Mouse (Mus musculus): Measurements from ENCODE around the gene Atp5mpl.
"Not testable (repeated sequence)": the region's sequence is repeated elsewhere in the genome, so short reads cannot be mapped to it uniquely, and the experiment has no call there.

Atp5mpl gene

GRCm38 (mm10) chr12:111946716-111947115 lies 20.1 kb downstream of the Atp5mpl start:
- peak; percentile 82 to 84 for DNase-seq

DNA sequence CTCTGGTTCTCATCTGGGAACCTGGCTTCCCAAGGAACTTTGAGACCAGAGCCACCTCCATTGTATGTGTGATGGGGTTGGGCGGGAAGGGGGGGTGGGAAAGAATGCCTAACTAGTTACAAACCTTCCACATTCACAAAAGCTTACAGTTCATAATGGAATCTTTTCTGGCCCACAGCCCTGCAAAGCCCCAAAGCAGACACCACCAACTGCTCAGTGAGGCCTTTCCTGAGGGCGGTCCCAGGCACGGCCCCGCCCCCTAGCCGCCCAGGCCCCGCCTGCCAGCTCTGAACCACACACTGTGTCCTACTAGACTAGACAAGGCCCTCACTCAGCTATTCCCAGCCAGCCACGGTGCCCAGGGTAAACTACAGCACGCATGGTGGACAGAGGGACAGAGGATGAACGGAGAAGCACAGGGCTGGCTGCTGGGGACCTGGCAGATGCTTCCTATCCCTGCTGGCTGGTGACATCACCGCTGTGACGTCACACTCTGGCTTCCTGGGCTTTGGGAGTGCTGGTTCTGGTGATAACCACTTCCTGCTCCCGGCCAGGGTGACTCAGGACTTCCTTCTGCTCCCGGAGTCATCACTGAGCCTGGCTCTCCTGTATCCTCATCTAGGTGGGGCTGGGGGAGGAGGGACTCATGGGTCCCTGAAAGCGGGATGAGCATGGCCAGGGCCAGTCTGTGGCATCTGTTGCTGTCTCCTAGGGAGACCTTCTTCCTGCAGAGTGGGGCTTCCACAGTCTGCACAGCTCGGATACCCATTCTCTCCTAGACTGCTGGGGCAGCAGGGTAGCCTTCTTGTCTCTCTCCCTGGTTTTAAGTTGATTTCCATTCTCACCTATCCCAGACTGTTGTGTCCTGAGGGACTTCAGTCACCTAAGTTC lies 20.8 kb downstream of the Atp5mpl start:
- DNase-seq = not testable (repeated sequence)

- no peak for DNase-seq
Measured at GRCm38 (mm10) chr12:111945115-111945514, 21.7 kb downstream of the Atp5mpl start.

- DNase-seq = not testable (repeated sequence)
Measured at GRCm38 (mm10) chr12:111944065-111944987, 22.5 kb downstream of the Atp5mpl start.

GRCm38 (mm10) chr12:111943421-111944064 lies 23.2 kb downstream of the Atp5mpl start:
- peak; percentile 70 to 71 for DNase-seq

DNA sequence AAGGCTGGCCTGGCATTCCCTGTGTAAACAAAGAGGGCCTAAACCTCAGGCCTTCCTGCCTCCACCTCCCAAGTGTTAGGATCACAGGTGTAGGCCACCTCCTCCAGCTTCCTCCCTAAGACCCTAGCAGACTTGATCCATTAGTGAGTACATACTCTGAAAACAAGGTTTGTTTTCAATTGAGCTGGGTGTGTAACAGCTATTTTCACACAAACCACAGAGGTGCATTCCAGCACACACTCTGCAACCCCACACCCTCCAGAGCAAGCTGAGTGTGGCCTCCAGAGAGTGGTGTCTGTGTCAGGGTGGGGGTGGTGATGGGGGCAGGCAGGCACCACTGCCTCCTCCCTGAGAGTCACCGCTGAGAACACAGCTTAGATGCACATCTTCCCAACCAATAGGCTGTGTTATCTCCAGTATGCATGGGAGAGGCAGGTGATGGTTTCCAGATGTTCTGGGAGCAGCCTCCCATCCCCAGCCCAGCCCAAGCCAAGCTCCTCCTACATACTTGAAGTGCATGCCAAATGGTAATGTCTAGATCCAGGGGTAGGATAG lies 28.1 kb downstream of the Atp5mpl start:
- no peak for DNase-seq

DNA sequence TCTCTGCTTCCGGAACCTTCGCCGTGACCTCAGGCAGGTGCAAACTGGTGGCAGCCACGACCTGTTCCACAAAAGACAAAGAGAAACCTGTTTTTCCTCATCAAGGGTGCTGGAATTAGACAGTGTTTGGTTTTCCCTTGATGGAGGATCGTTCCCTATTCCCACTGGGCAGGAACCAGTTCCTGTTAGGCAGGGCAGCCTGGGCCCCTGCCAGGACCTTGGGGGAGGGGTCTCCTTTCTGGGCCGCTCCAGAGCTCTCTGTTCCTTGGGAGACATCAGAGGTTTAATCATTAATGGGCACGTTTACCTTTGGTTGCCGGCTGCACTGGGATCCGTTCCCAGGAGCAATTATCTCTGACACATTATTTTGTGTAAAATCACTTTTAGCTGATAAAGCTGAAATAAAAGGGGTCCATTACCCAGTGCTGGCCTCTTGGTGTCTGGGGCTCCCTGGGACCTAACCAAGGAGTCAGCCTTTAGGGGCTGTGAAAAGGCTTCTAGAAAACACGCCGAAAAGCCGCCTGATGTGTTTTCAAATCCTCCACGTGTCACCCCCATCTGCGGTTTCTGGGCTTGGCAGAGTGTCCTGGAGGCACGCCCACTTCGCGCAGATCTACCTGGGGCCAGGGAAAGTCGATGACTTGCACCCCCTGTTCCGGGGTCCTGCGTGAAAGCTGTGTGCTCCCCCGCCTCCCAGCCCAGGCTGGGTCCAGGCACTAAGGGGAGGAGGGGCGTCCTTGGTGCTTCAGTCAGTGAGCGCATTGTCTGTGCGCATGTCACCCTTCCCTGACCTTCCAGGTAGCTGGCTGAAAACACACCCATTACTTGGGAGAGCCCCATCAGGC lies 29.8 kb downstream of the Atp5mpl start:
- peak; percentile 75 to 79 for DNase-seq

DNA sequence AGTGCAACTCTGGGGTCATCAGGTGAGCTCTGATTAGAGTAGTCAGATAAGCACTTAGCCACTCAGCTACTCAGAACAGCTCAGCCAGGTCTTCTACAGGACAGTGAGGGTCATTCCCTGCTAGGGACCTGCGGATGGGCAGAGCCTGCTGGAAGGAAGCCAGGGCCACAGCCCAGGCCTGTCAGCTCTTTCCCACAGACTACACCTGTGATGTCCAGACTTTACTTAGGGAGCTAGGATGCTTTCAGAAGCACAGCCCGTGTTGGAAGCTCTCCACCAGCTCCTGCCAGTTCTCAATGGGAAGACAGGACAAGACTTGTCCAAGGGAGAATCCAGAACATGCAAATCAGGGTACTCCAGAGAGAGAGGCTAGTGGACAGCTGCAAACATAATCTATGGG lies 32.8 kb downstream of the Atp5mpl start:
- DNase-seq = peak; percentile 74 to 75

GRCm38 (mm10) chr12:111933032-111933704 lies 33.6 kb downstream of the Atp5mpl start:
- DNase-seq = peak; percentile 35 to 50

DNA sequence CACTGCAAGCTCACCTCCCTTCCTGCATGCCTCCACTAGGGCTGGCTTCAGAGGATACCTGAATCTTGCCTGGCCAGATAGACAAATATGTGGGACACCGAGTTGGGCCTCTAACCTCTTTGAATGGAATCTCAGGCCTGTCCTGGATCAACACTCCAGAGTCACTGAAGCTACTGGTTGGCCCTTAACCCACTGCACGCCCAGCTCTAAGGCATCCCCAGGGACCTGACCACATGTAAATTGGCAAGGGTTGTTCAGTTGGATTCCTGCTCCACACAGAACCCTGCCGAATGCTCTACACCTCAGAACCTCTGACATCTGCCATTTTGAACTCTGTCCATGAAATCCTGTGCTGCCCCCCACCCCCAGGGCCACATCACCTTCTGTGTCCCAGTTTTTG lies 34.3 kb downstream of the Atp5mpl start:
- DNase-seq = peak in 1 of 2 experiments; percentile 32

DNA sequence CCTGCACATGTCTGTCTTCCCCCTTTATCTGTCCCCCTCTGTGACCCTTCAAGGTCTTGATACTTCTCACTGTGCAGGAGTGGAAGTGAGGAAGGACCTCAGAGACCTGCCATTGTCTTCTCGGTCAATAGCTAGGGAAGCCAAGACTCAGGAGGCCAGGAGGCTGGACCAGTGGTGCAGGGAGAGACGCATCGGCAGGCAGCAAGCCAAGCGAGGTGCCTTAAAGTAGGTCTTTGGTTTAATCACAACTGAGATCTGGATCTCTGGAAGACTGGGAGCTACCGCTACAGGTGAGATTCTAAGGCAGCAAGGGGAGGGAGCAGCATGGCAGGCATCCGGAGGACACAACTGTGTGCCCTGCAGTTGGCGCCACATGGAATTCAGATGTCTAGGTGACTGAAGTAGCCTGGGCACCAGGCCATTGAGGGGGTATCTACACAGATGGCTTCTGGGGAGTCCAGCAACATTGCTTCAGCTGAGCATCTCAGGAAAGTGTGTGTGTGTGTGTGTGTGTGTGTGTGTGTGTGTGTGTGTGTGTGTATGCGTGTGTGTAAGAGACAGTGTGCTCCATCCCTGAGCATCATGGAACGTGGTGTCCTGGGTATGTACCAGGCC lies 35.3 kb downstream of the Atp5mpl start:
- peak; percentile 71 to 80 for DNase-seq

DNA sequence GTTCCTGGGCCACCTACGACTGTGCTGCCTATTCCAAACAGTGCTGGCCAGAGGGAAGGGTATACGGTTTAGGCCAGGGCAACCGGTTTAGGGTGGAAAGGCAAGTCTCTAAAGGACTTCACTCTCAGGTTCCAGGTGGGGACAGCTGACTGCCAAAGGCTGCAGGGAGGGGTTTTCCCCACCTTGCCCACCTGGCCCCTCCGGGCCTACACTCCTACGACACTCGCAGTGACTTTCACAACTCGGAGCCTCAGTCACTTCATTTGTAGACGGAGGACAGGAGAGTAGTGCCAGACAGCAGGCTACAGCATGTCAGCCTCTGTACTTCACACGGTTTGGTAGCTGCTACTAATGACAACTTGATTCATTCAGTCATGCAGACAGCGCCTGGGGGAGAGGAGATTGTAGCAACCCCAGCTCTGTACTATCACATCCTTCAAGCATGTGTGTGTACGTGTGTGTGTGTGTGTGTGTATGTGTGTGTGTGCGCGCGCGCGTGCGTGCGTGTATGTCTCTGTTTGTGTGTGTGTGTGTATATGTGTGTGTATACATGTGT lies 38.3 kb downstream of the Atp5mpl start:
- no peak for DNase-seq

DNA sequence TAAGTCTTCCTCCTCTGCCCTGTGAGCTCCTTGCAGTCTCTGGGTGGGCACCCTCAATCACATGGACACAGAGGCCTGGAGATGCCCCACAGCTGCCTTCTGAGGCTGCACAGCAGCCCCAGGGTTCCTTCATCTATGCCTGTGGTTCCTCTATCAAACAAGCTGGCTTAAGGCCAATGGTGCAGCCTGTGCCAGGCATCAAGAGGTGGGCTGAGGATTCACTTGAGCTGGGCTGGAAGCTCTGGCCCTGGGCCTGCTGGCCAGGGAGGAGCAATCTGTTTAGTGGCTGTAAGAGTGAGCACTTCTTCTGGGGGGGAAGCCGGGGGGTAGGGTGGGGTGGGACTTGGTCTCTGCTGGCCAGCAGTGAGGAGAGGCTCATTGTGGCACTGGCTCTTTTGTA lies 39.4 kb downstream of the Atp5mpl start:
- peak; percentile 95 for DNase-seq

DNA sequence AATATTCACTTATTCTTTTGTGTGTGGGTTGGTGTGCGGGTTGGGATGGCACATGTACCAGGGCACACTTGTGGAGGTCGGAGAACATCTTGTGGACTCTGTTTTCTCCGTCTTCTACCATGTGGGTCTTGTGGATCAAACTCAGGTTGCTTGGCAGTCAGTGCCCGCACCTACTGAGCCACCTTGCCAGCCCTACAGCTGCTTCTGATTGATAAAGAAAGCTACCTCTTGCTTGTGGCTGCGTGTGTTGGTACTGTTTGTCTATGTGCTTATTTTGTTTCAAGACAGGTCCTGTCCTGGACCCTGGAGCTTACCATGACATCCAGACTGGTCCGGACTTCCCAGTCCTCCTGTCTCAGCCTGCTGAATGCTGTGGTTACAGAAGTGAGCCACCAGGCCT lies 43.7 kb downstream of the Atp5mpl start:
- no peak for DNase-seq

GRCm38 (mm10) chr12:111920046-111920445 lies 46.7 kb downstream of the Atp5mpl start:
- peak; percentile 87 to 90 for DNase-seq

GRCm38 (mm10) chr12:111916514-111917217 lies 50.1 kb downstream of the Atp5mpl start:
- peak; percentile 48 to 62 for DNase-seq

- peak; percentile 67 to 72 for DNase-seq
Measured at GRCm38 (mm10) chr12:111915781-111916180, 51.0 kb downstream of the Atp5mpl start.

GRCm38 (mm10) chr12:111914031-111914430 lies 52.7 kb downstream of the Atp5mpl start:
- no peak for DNase-seq

DNA sequence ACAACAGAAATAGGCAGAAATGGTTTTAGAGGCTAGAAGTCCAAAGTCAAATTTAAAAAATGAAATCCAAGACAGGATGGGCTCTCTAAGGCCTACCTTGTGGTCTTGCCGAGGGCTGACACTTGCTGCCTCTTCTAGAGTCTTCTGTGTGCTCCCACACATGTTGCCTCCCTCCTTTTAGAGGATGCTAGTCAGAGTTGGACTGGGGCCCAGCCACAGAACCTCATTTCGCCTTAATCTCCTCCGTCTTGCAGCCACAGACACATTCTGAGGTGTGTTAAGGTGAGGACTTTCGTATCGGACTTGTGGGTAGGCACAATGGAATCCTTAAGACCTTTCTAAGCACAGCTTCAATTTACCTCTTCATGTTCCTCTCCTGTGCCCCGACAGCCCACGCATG lies 54.0 kb downstream of the Atp5mpl start:
- no peak for DNase-seq

DNA sequence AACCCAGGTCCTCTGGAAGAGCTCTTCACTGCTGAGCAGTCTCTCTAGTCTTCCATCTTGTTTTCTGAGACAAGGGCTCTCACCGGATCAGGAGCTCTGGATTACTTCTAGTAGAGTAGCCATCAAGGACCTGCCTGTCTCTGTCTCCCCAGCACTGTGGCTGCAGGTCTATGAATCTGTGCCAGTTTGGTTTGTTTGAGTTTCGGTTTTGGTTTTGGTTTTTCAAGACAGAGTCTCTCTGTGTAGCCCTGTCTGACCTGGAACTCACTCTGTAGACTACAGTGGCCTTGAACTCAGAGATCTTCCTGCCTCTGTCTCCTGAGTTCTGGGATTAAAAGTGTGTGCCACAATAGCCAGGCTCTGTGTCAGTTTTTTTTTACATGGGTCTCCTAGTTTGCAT lies 55.0 kb downstream of the Atp5mpl start:
- no peak for DNase-seq
